Mouse (Mus musculus) left cerebral cortex, postnatal 14 days (tissue): Measurements from ENCODE around the gene Mme. TPM values are rescaled to one million over a fixed set of nuclear protein-coding genes. Genes with fewer than 3 reads are reported as not detected.
A peak's percentile ranks its signal among the peaks of the same experiment; 100 is the strongest.

ENCODE experiments used
- DNase-seq, 2 experiments: peaks; one replicate each; pipeline ENCODE4 v3.0.0; 2021 to 2022; ENCODE audit warnings: low spot score in 2 of 2, mixed read lengths in 1 of 2
- intact Hi-C: fragments of 180-260 bp; cut with DNase I; formaldehyde crosslinking; loops from one replicate; pipeline ENCODE4 v1.15.1; 2025
- long read RNA-seq, 2 experiments: library from polyadenylated mRNA; stranded (forward); transcript quantifications; one replicate each; pipeline ENCODE4 v2.0.0; 2021
- total RNA-seq, 2 experiments: library from RNA; stranded (reverse); gene quantifications; 2 replicates each; pipeline ENCODE4 v1.2.3; 2021

Gene Mme
- total RNA-seq = 1 to 10 TPM; 8.6 to 8.7 TPM
- long read RNA-seq, experiment 1, partial matches to known transcripts = 0 of 9 reads
- long read RNA-seq, experiment 1, other reads (novel, unspliced or antisense) = 6 of 9 reads
- long read RNA-seq, experiment 2, partial matches to known transcripts = 0 of 3 reads
- long read RNA-seq, experiment 2, other reads (novel, unspliced or antisense) = 3 of 3 reads

- DNase-seq = no peak
- intact Hi-C loops = no loop called here
These were observed at the start of gene Mme for GRCm38 (mm10) chr3:63241099-63241587. TSS of gene Mme (plus strand) at chr3:63241537.

DNA sequence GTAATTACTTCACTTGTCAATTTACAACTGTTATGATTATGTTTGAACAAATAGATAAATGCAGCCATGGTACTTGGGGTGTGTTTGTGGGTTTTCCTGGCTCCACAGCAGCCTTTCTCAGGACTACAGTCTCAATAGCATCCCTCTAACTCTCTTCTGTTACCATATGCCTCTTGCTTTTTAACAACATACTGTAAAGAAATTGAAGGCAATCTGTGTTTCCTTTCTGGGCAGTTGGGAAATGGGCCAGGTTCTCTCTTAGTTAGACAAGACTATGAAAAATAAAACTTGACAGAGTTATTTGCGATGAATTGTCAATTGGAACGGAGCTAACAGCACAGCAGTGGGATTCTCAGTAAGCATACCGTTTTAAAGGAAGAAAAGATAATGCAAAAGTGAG, 44.8 kb upstream of the Mme start:
- peak; percentile 54 to 63 for DNase-seq
- intact Hi-C loops = no loop called here

DNA sequence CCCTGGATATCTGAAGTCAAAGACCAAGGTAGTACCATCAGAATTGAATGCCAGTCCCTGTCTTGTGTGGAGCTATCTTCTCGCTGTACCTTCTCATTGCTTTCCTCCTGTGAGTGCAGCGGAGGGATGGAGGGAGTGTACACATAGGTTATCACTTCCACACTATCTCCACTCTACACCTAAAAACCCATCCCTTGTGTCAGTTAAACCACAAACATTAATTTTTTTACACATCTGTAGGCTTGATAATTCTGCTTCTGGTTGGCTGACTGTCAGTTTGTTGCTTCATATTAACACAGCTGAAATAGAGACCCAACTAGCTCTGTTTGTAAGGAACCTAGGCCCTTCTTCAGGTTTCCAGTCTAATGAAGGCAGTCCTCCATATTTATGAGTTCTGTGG, 43.3 kb upstream of the Mme start:
- no peak for DNase-seq
- intact Hi-C loops = no loop called here

DNA sequence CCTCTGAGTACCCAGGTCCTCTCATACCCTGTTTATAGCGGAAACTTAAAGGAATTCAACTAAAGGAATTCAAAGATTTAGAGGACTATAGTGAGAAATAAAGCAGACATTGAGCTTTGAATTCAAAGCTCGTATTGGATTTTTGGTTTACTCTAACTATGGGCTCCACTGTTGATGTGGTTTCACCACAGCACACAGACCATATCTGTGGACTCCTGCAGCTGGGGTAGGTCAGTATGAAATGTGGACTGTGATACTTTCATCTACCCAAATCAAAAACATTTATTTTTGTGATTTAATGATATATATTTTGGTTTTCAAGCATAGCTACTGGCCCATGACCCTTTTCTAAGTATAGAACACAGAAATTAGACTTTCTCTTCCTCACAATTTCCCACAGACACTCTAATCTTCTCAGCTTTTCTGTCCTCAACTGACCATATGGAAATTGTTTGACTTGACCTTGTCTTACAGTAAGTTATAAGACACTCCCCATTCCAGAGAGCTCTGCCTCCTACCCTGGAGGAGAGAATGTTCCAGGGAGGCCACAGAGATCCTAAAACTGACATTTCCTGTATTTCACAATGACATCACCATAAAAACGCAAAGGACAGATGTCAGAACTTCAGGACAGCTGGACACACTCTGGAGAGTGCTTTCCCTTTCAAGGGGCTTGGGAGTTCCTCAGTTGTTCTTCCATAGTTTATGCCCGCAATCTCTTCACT, 19.3 kb upstream of the Mme start:
- intact Hi-C loops = no loop called here
- no peak for DNase-seq

GRCm38 (mm10) chr3:63223676-63224075, 17.7 kb upstream of the Mme start:
- DNase-seq = no peak
- intact Hi-C loops = no loop called here

DNA sequence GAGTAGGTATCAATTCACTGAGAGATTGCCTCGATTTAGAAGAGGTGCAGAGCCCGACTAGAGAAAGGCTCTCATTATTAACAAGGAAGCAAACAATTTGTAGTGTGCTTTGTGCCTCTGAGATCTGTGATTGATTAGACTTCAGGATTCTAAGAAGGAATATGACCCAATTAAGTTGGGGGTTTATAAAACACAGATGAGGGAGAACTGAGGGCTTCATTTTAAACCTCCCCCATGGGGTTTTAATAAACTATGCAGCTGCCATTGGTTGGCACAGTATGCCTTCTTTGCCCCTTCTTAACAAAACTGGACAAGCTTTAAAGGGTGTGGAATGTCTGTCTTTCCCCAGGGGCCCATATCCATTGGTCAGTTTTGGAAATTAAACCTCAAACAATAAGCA, 5.4 kb upstream of the Mme start:
- no peak for DNase-seq
- intact Hi-C loops = no loop called here

- intact Hi-C loops = no loop called here
These were observed 2.4 kb downstream of the Mme start for GRCm38 (mm10) chr3:63243721-63244120.

GRCm38 (mm10) chr3:63272091-63272490, 30.8 kb downstream of the Mme start:
- DNase-seq = no peak
- intact Hi-C loops = no loop called here

More at GRCm38 (mm10) chr3:63243721-63244120, 2.4 kb downstream of the Mme start:
- DNase-seq = no peak

DNA sequence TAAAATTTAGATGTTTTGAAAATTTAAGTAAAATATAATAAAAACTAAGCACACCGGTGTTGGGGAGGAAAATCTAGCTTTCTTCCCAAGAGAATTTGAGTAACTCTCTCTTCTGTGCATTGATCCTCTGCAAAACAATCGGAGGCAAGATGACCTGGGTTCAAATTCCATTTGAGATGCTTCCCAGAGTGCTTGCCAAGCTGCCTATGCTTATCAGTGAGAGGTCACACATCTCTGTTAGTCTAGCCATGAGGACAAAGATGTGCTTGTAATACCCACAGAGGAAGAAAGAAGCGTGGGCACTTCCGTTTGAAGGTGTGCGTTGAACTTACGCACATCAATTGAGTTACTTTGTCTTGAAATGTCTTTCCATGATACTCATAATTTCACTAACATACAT, 53.0 kb downstream of the Mme start:
- DNase-seq = no peak
- intact Hi-C loops = no loop called here

DNA sequence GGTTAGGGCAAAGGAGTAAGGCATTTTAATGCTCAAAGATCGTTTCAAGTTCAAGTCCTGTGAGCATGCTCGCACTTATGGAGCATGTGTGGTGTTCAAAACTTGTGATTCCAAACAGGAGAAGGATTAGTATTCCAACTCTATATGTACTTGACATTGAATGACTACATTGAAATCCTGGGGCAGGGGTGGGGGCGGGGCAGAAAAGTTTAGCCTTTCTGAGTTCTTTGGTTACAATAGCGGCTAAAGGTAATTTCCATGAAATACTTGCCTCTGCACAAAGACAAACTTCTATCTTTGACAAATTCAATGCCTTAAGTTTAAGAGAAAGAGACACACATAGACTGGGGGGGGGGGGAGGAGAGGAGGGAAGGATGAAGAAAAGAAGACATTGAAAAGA, 53.5 kb downstream of the Mme start:
- DNase-seq = no peak
- intact Hi-C loops = no loop called here

GRCm38 (mm10) chr3:63295237-63295636, 53.9 kb downstream of the Mme start:
- intact Hi-C loops = no loop called here

GRCm38 (mm10) chr3:63295657-63296231, 54.4 kb downstream of the Mme start:
- intact Hi-C loops = no loop called here
- peak in 1 of 2 experiments; percentile 14 for DNase-seq

More at GRCm38 (mm10) chr3:63295237-63295636, 53.9 kb downstream of the Mme start:
- DNase-seq = peak in 1 of 2 experiments; percentile 12

DNA sequence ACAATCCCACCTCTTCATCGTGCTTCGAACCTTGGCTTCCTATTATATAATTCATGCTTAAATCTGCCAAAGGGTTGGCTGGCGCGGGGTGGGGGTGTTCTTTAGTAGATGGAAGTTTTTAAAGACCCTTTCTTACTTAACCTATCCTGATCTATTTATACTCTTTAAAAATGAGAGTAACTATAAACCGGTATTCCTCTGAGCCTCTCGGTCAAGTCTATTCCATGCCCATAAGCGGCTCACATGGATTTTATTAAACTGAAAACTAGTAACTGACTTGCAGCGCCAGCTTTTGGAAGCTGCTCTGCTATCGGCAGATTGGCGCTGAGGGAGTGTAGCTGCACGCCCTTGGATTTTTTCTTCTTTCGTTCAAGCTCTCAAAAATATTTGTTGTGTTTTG, 55.1 kb downstream of the Mme start:
- intact Hi-C loops = no loop called here
- peak in 1 of 2 experiments; percentile 18 for DNase-seq

DNA sequence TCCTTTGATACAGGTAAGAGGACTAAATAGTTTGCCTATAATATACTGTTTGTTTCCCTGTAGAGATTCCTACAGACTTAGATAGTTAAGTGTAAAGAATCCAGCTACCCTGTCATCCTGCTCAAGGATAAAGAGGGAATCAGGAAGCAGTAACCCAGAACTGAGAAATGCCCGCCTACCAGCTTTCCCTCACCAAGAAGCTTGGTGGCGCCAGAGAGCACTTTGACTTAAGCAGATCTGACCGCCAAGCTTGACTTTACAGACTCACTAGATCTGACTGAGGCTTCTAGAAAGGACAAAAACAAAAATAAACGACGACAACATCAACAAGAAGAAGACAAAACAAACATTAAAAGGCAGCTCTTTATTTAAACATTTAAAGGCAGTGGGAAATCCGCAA, 56.5 kb downstream of the Mme start:
- DNase-seq = peak; percentile 74 to 82
- intact Hi-C loops = no loop called here

DNA sequence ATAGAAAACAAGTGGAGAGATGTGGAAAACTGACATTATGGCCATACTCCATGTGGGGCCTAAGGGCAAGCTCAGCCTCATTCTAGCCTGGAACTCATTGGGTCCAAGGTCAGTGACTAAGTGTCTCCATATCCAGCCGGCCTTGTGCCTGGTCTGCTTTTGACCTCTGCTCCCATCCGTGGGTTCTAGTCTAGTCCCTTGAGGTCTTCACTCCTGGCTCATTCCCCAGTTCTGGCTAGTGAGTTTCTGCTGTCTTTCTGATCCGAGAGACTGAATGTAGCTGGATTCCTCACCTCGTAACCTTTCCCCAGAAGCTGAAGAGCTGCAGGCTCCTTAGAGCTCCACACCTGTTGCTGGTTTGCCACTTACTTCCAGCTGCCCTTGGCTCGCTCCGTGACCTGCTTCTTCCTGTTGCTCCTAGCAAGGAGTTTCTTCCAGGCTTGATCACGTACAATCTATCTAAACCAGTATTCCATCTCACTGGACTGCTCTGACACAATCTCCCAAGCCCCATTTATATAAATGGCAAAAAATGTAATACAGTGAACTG, 73.9 kb downstream of the Mme start:
- intact Hi-C loops = no loop called here
- no peak for DNase-seq

- no peak for DNase-seq
- intact Hi-C loops = no loop called here
These were observed 76.2 kb downstream of the Mme start for GRCm38 (mm10) chr3:63317496-63317895.

DNA sequence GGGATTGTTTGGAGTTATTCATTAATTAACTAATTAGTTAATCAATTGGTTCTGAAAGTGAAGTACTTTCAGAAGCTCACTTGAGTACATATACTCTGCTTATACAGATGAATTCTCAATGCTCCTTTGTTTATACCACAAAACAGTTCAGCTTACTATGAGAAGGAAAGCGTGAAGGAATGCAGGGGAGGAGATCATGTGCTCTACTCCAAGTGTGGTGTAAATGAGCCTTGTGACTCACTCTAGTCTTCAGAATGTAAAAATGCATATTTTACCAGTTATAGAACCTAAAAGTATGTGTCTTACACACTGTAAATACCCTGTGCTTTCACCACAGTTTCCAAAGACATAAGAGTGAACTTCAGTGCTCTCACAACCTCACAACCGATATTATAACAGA, 84.3 kb downstream of the Mme start:
- DNase-seq = peak; percentile 16 to 44
- intact Hi-C loops = no loop called here

DNA sequence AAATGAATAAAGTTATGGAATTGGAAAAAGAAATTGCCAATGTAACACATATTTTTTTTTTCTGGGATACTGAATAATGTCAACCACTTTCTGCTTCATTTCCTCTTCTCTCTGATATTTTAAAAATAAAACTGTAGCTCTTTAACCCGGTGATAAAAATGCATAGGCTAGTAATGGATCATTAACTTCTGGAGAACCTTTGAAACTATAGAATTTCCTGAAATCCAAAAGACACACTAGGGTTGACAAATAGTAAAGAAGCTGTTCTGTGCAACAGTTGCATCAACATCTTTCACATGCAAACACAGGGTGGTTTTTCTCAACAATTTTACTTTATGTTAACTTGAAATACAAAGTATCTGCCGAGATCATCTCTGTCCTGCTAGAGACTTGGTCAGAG, 98.8 kb downstream of the Mme start:
- DNase-seq = no peak
- intact Hi-C loops = no loop called here

- intact Hi-C loops = no loop called here
- no peak for DNase-seq
These were observed 99.2 kb downstream of the Mme start for GRCm38 (mm10) chr3:63340546-63340945.

DNA sequence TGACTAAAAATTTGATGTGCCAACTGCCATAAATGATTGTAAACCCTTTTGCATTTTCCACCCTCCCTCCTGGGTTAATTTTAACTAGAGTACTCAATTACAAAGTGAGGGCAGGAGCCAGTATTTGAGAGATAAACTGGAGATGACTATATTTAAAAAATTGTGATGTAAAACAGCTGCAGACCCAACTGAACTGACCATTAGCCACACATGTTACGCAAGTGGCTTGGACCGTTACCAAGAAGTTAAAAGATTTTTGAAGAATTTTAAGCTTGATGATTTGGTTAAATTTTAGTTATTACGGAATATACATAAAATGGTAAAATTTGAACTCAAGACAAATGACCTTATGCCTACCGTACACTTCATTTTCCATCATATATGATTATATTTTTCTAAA, 100.1 kb downstream of the Mme start:
- intact Hi-C loops = no loop called here
- DNase-seq = no peak

DNA sequence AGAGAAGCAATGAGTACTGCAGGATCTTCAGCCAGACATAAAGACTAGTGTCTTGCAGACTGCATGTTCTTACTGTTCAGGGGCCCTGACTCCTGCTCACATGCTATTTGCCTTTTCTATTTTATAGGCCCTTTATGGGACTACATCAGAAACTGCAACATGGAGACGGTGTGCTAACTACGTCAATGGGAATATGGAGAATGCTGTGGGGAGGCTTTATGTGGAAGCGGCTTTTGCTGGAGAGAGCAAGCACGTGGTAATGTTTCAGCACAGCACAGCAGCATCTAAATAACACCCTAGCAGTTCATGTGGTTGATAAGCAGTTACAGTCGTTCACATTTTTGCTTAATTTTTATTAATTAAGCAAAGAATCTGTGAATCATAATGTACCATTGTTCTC, 103.7 kb downstream of the Mme start:
- DNase-seq = no peak
- intact Hi-C loops = no loop called here
